11 mouse cellular contexts compared by ENCODE assay signal in genomic region chr16:35941382-35941781, GRCm38 (mm10). TPM values are rescaled to one million over a fixed set of nuclear protein-coding genes. Genes with fewer than 3 reads are reported as not detected.
DNase-seq lines count a peak whose midpoint lies in the region; TF ChIP-seq lines count a peak whose summit lies in the region.
"Had no signal": no experiment of that assay in that cellular context is flagged by ENCODE, and none has a peak within 500 bp of the region (broad histone marks: within the 10 kb centered on the region; RNA-seq: fewer than 3 reads in every experiment).

No protein-coding gene starts in this region.

- peaks cover 19% of the 10 kb centered on the region; the same call in 1 of the 2 replicates for H3K79me2 ChIP-seq in liver, adult 2 months (ENCODE audit: control insufficient read depth, insufficient read depth, low read length)

- H3K27ac ChIP-seq in cerebellum, adult 2 months (ENCODE audit: insufficient read depth, low read length): no peak overlapping the region
- no peak overlapping the region for H3K27ac ChIP-seq in liver, adult 2 months (replicated peaks; ENCODE audit: insufficient read depth, low read depth, low read length)
- H3K27ac ChIP-seq: hindbrain, embryonic 15.5 days; macrophage had no signal

- DNase-seq in cerebellum, adult 18-20 months: peak; percentile 5 to 11
- no peak for DNase-seq in cerebellum, adult 2 months
- DNase-seq in right cerebral cortex, postnatal 14 days: peak; percentile 38
- no peak for DNase-seq in right cerebral cortex, postnatal 36 days (ENCODE audit: low spot score in 2 of 2)
- peak; percentile 40 for DNase-seq in liver, adult 2 months (ENCODE audit: extremely low read depth, low read depth, low spot score)
- peak; percentile 54 for DNase-seq in thymus, postnatal 14 days
- DNase-seq in cerebellum, adult 9-11 months: no peak
- no peak for DNase-seq in layer of hippocampus, adult 8-10 months (ENCODE audit: low spot score in 2 of 2)

- no peak overlapping the region for H3K9ac ChIP-seq in liver, adult 2 months (ENCODE audit: low read depth, low read length)
- H3K9ac ChIP-seq: hindbrain, embryonic 15.5 days had no signal

- no peak for TF ChIP-seq POLR2A in cerebellum, adult 2 months (IDR thresholded peaks at IDR 0.05; ENCODE audit: borderline replicate concordance, insufficient read depth, low read length)
- TF ChIP-seq POLR2A in liver, adult 2 months (IDR thresholded peaks at IDR 0.05; ENCODE audit: extremely low read depth, insufficient read depth, low read length): no peak

- H3K4me3 ChIP-seq in cerebellum, adult 2 months (replicated peaks; ENCODE audit: insufficient read depth, low read depth, low read length): no peak overlapping the region
- H3K4me3 ChIP-seq in liver, adult 2 months (ENCODE audit: insufficient read depth, low read depth, low read length): no peak overlapping the region
- H3K4me3 ChIP-seq: erythroblast, embryonic 14.5 days; hindbrain, embryonic 15.5 days had no signal

- peaks cover 26% of the 10 kb centered on the region for H3K36me3 ChIP-seq in liver, adult 2 months (ENCODE audit: control insufficient read depth, insufficient read depth, low read length)
- H3K36me3 ChIP-seq: hindbrain, embryonic 15.5 days had no signal

- H3K4me1 ChIP-seq in cerebellum, adult 2 months (ENCODE audit: control insufficient read depth, insufficient read depth, low read length): no peaks in the 10 kb centered on the region
- peaks cover 7% of the 10 kb centered on the region for H3K4me1 ChIP-seq in liver, adult 2 months (ENCODE audit: control insufficient read depth, insufficient read depth, low read length)

- H3K27me3 ChIP-seq in cerebellum, adult 2 months (ENCODE audit: control insufficient read depth, insufficient read depth, low read length): no peaks in the 10 kb centered on the region
- H3K27me3 ChIP-seq in liver, adult 2 months (ENCODE audit: control insufficient read depth, insufficient read depth, low read length): no peaks in the 10 kb centered on the region

- 87% methylated on average over 7 of the region's 7 CpGs for WGBS in cerebellum, adult 2 months
- WGBS in liver, adult 2 months: 78% methylated on average over 7 of the region's 7 CpGs

- no peak for TF ChIP-seq CTCF in cerebellum, adult 2 months (IDR thresholded peaks at IDR 0.05; ENCODE audit: borderline replicate concordance, insufficient read depth, low read depth, low read length)
- TF ChIP-seq CTCF in liver, adult 2 months (IDR thresholded peaks at IDR 0.05; ENCODE audit: low read depth, low read length): peak; percentile 74

RNA-seq across cellular contexts. Expression of gene Dtx3l, which starts 2.4 kb away (rescaled TPM):
- polyA plus RNA-seq in cerebellum, adult 2 months (2012; rRNA removed): 2.2 and 2.5 TPM in 2 replicates
- 26.0 and 31.6 TPM in 2 replicates for total RNA-seq in liver, adult 2 months (2014; rRNA removed)
- 11.2 and 12.2 TPM in 2 replicates for polyA plus RNA-seq in liver, adult 2 months (2012; rRNA removed)
- 1 to 10 TPM; 4.5 to 7.6 (median 6.3) TPM for total RNA-seq in layer of hippocampus, adult 8-10 months (2022)

RNA-seq across cellular contexts. Expression of gene Parp9, which starts 3.1 kb away (rescaled TPM):
- 2.6 and 2.9 TPM in 2 replicates for polyA plus RNA-seq in cerebellum, adult 2 months (2012; rRNA removed)
- 36.0 and 63.5 TPM in 2 replicates for total RNA-seq in liver, adult 2 months (2014; rRNA removed)
- 11.9 and 13.7 TPM in 2 replicates for polyA plus RNA-seq in liver, adult 2 months (2012; rRNA removed)
- 1 to 10 TPM; 2.8 to 9.4 (median 5.6) TPM for total RNA-seq in layer of hippocampus, adult 8-10 months (2022)

RNA-seq across cellular contexts. Expression of gene Kpna1, which starts 37.2 kb away (rescaled TPM):
- 46.2 and 46.6 TPM in 2 replicates for polyA plus RNA-seq in cerebellum, adult 2 months (2012; rRNA removed)
- 21.1 and 21.4 TPM in 2 replicates for total RNA-seq in liver, adult 2 months (2014; rRNA removed)
- 5.7 and 6.1 TPM in 2 replicates for polyA plus RNA-seq in liver, adult 2 months (2012; rRNA removed)
- total RNA-seq in layer of hippocampus, adult 8-10 months (2022): 100 to 1,000 TPM; 110 to 152 (median 124) TPM

Comparison
In these comparisons a context has a peak if more than half of its experiments do, and no peak if none do; other contexts are left out.
1. DNase-seq: peak in cerebellum, adult 18-20 months (2 of 2), right cerebral cortex, postnatal 14 days (single experiment), liver, adult 2 months (single experiment) and thymus, postnatal 14 days (single experiment); none in cerebellum, adult 2 months (0 of 2), right cerebral cortex, postnatal 36 days (0 of 2), cerebellum, adult 9-11 months (single experiment) and layer of hippocampus, adult 8-10 months (0 of 2).